Mouse (Mus musculus): ENCODE data around the gene St6galnac5. TPM values are rescaled to one million over a fixed set of nuclear protein-coding genes. Genes with fewer than 3 reads are reported as not detected.
A peak's percentile ranks its signal among the peaks of the same experiment; 100 is the strongest.

Gene St6galnac5
- total and polyA plus RNA-seq, 2 experiments from 2014 or later, result 12.4 to 12.9 TPM

DNA sequence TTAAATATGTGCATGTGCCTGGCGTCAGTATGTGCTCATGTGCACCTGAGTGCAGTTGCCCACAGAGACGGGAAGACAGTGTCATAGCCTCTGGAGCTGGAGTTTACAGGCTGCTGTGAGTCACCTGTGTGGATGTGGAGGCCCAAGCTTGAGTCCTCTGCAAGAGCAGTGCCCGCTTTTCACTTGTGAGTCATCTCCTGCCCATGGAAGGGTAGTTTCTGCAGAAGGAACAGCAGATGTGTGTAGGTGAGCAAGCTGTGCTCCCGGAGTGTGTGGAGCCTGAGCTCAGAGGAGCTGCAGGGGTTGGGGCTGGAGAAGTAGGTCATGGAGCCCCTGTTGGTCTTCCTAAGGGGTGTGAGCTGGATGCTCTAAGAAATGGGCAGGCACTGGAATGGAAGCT is 10.7 kb downstream of the St6galnac5 start:
- Histone ChIP-seq H3K27ac (no peak overlapping the region), H3K27me3 (ENCODE audit: insufficient read depth, low read length) (no peaks in the 10 kb centered on the region), H3K4me3 (ENCODE audit: low read length) (no peak overlapping the region), H3K9me3 (ENCODE audit: low read length) (no peaks in the 10 kb centered on the region), H3K4me1 (ENCODE audit: insufficient read depth, low read length) (no peaks in the 10 kb centered on the region), H3K36me3 (ENCODE audit: insufficient read depth, low read length) (no peaks in the 10 kb centered on the region), H3K9ac (replicated peaks; ENCODE audit: low read length) (no peak overlapping the region), H3K4me2 (ENCODE audit: low read depth, low read length) (no peak overlapping the region)
- ATAC-seq, result no peak
- DNase-seq (ENCODE audit: low spot score), result no peak
- 79% methylated on average over 4 of the region's 4 CpGs for WGBS
- TF ChIP-seq CTCF (IDR thresholded peaks at IDR 0.05; ENCODE audit: low read depth), result no peak

DNA sequence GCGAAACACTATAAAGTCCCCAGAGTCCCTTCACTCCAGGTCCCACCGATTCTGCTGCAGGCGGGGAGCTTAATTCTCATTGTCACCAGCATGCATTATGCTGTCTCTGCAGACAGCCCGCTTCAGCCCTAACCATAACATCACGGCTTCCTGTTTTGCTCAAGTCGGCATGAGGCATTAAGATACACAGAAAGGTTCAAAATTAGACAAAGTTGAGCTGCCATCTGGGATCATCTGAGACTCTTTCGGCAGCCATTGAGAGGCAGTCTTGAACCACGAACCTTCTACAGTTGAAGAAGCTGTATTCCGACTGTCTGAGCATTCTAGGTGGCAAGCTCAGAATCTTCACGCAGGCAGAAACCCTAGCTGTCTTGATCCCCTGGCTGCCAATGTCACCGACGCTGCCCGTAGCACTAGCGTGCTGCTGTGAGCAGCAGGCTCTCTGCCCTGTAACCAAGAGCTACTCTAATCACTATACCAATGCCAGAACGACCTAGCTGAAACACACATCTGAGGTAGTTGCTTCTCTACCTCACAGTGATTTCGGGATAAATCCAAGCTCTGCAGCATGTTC is 12.2 kb downstream of the St6galnac5 start:
- Histone ChIP-seq H3K27ac (no peak overlapping the region), H3K4me2 (ENCODE audit: low read depth, low read length) (no peak overlapping the region), H3K36me3 (ENCODE audit: insufficient read depth, low read length) (no peaks in the 10 kb centered on the region), H3K4me1 (ENCODE audit: insufficient read depth, low read length) (no peaks in the 10 kb centered on the region), H3K9ac (replicated peaks; ENCODE audit: low read length) (no peak overlapping the region), H3K4me3 (ENCODE audit: low read length) (no peak overlapping the region), H3K9me3 (ENCODE audit: low read length) (no peaks in the 10 kb centered on the region), H3K27me3 (ENCODE audit: insufficient read depth, low read length) (no peaks in the 10 kb centered on the region)
- WGBS, result 60% methylated on average over 16 of the region's 16 CpGs
- peak; percentile 46 for TF ChIP-seq CTCF (IDR thresholded peaks at IDR 0.05; ENCODE audit: low read depth)
- ATAC-seq (0 out of 2 replicates have a peak, but pooled peaks have one; percentile 13), DNase-seq (ENCODE audit: low spot score) (peak; percentile 53)

DNA sequence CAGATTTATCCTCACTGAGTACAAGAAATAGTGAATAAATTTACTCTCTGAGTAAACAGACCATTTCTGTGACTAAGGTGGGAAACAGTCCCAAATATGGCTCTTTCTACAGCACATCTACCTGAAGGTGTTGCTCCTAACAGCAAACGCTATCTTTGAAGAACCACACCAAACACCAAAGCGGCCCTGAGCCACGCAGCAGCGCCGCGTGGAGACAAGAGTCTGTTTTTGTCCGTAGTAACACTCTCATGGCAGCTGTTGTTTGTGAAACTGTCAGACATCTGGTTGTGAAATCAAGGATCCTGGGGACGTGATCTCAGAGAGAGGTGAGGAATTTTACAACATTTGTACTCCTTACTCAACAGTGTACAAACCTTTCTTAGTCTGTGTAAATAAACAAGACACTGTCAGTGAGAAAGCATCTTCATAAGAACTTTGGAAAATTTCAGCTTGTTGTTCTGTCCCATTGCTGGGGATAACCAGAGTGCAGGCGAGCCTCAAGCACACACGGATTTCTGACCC is 20.1 kb downstream of the St6galnac5 start:
- TF ChIP-seq CTCF (IDR thresholded peaks at IDR 0.05; ENCODE audit: low read depth), result no peak
- no peaks in the 10 kb centered on the region for H3K4me1 ChIP-seq (ENCODE audit: insufficient read depth, low read length)
- H3K4me3 ChIP-seq (ENCODE audit: low read length), result no peak overlapping the region
- no peak overlapping the region for H3K9ac ChIP-seq (replicated peaks; ENCODE audit: low read length)
- ATAC-seq, result no peak
- H3K36me3 ChIP-seq (ENCODE audit: insufficient read depth, low read length), result no peaks in the 10 kb centered on the region
- DNase-seq (ENCODE audit: low spot score), result no peak
- H3K27me3 ChIP-seq (ENCODE audit: insufficient read depth, low read length), result no peaks in the 10 kb centered on the region
- H3K27ac ChIP-seq, result no peak overlapping the region
- 83% methylated on average over 10 of the region's 10 CpGs for WGBS
- H3K4me2 ChIP-seq (ENCODE audit: low read depth, low read length), result no peak overlapping the region
- H3K9me3 ChIP-seq (ENCODE audit: low read length), result no peaks in the 10 kb centered on the region

DNA sequence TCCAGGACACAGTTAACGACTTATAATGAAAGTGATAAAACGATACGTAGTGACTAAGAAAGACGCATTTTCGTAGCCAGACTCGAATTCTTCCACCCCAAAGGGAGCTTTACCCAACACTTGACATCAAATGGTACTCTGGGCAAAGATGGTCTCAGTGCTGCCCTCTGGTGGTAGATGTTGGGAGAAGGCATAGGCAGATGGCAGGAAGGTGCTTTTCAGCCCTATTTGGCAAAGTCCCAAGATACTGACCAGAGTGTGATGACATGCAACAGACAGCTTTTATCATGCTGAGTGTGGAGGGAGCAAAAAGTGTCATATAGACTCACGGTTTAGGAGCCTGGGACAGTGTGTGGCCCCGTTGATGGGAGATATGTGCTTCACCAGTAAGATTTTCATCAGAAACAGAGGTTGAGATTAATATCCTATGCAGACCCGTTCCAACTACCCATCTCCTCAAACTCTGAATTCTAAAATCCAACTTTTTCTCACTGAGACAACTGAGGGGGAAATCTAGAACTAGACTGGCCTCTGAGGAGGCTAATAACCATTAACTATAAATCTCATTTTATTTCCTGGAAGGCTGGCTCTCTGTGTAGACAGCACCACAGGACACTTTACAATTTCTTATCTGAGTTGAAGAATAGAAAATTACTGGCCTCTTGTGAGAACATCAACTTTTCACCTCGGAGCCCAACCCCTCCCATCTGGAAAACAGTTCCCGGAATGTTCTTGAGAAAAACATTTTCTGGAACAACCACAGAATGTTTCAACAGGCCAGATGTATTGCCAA is 23.5 kb downstream of the St6galnac5 start:
- no peak overlapping the region for H3K9ac ChIP-seq (replicated peaks; ENCODE audit: low read length)
- DNase-seq (ENCODE audit: low spot score) (peak; percentile 79), ATAC-seq (peak; percentile 51; the same call in 1 of the 2 replicates)
- H3K9me3 ChIP-seq (ENCODE audit: low read length), result no peaks in the 10 kb centered on the region
- TF ChIP-seq CTCF (IDR thresholded peaks at IDR 0.05; ENCODE audit: low read depth), result peak; percentile 89
- H3K4me3 ChIP-seq (ENCODE audit: low read length), result no peak overlapping the region
- H3K27ac ChIP-seq, result no peak overlapping the region
- no peaks in the 10 kb centered on the region for H3K4me1 ChIP-seq (ENCODE audit: insufficient read depth, low read length)
- no peak overlapping the region for H3K4me2 ChIP-seq (ENCODE audit: low read depth, low read length)
- no peaks in the 10 kb centered on the region for H3K36me3 ChIP-seq (ENCODE audit: insufficient read depth, low read length)
- 71% methylated on average over 11 of the region's 11 CpGs for WGBS
- H3K27me3 ChIP-seq (ENCODE audit: insufficient read depth, low read length), result no peaks in the 10 kb centered on the region

DNA sequence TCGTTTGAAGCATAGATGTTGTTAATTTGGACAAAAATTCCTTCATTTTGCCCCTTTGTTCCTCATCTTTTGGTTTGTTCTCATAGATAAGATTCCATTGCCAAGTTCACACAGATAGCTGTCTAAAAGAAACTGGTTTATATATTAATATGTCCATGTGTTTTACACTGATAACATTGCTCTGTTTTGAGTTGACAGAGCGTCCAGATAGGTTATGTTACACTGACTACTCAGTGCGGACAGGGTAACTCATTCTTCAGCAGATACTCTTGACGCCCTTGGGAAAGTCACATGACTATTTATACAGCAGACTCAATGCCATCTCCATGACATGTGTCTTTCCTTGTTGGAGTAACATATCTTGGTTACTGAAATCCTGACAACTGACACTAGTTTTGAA is 25.3 kb downstream of the St6galnac5 start:
- Histone ChIP-seq H3K9ac (replicated peaks; ENCODE audit: low read length) (no peak overlapping the region), H3K36me3 (ENCODE audit: insufficient read depth, low read length) (no peaks in the 10 kb centered on the region), H3K4me1 (ENCODE audit: insufficient read depth, low read length) (no peaks in the 10 kb centered on the region), H3K9me3 (ENCODE audit: low read length) (no peaks in the 10 kb centered on the region), H3K27ac (no peak overlapping the region), H3K4me3 (ENCODE audit: low read length) (no peak overlapping the region), H3K4me2 (ENCODE audit: low read depth, low read length) (no peak overlapping the region), H3K27me3 (ENCODE audit: insufficient read depth, low read length) (no peaks in the 10 kb centered on the region)
- no peak for TF ChIP-seq CTCF (IDR thresholded peaks at IDR 0.05; ENCODE audit: low read depth)
- ATAC-seq (no peak), DNase-seq (ENCODE audit: low spot score) (no peak)
- WGBS, result 94% methylated on average over 4 of the region's 4 CpGs

DNA sequence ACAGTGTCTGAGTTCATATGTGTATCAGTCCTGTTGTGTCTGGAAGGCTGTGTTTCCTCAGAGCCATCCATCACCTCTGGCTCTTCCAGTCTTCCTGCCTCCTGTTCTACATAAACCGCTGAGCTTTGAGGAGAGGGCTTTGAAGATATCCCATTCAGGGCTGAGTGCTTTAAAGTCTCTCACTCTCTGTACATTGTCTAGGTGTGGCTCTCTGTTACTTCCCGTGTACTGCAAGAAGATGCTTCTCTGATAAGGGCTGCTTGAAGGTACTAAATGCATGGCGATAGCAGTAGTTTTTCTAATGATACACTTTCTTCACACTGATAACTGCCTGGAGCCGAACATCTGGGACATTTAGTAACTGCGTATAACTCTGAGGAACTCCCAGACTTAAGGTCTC is 26.0 kb downstream of the St6galnac5 start:
- WGBS, result 81% methylated on average over 5 of the region's 5 CpGs
- H3K9me3 ChIP-seq (ENCODE audit: low read length), result no peaks in the 10 kb centered on the region

More for the DNA sequence above, 26.0 kb downstream of the St6galnac5 start:
- H3K27ac ChIP-seq, result no peak overlapping the region
- no peak overlapping the region for H3K9ac ChIP-seq (replicated peaks; ENCODE audit: low read length)
- no peaks in the 10 kb centered on the region for H3K27me3 ChIP-seq (ENCODE audit: insufficient read depth, low read length)
- DNase-seq (ENCODE audit: low spot score) (no peak), ATAC-seq (no peak)
- H3K36me3 ChIP-seq (ENCODE audit: insufficient read depth, low read length), result no peaks in the 10 kb centered on the region
- no peak for TF ChIP-seq CTCF (IDR thresholded peaks at IDR 0.05; ENCODE audit: low read depth)
- no peaks in the 10 kb centered on the region for H3K4me1 ChIP-seq (ENCODE audit: insufficient read depth, low read length)
- H3K4me3 ChIP-seq (ENCODE audit: low read length), result no peak overlapping the region
- no peak overlapping the region for H3K4me2 ChIP-seq (ENCODE audit: low read depth, low read length)

Measured in hindbrain, postnatal 0 days (tissue).